Mouse (Mus musculus): ENCODE results near the gene Ntn4.
A peak's percentile ranks its signal among the peaks of the same experiment; 100 is the strongest.

The Ntn4 gene

GRCm38 (mm10) chr10:93640521-93640952 is at the start of gene Ntn4:
TSS of gene Ntn4 (plus strand) at chr10:93640681.
- no peak for DNase-seq

- DNase-seq = peak; percentile 31 to 39
Observed at GRCm38 (mm10) chr10:93592456-93592855, 48.0 kb upstream of the Ntn4 start.

GRCm38 (mm10) chr10:93594022-93594482 is 46.4 kb upstream of the Ntn4 start:
- DNase-seq = peak; percentile 89 to 94

GRCm38 (mm10) chr10:93595831-93596230 is 44.6 kb upstream of the Ntn4 start:
- DNase-seq = no peak

- DNase-seq = no peak
Observed at GRCm38 (mm10) chr10:93596641-93597040, 43.8 kb upstream of the Ntn4 start.

- DNase-seq = no peak
Observed at GRCm38 (mm10) chr10:93602309-93602708, 38.2 kb upstream of the Ntn4 start.

- DNase-seq = no peak
Observed at GRCm38 (mm10) chr10:93603256-93603655, 37.2 kb upstream of the Ntn4 start.

GRCm38 (mm10) chr10:93606326-93606725 is 34.2 kb upstream of the Ntn4 start:
- DNase-seq = no peak

GRCm38 (mm10) chr10:93608051-93608450 is 32.4 kb upstream of the Ntn4 start:
- DNase-seq = no peak

GRCm38 (mm10) chr10:93609236-93609635 is 31.2 kb upstream of the Ntn4 start:
- DNase-seq = no peak

- DNase-seq = no peak
Observed at GRCm38 (mm10) chr10:93610896-93611295, 29.6 kb upstream of the Ntn4 start.

GRCm38 (mm10) chr10:93611419-93612007 is 29.0 kb upstream of the Ntn4 start:
- DNase-seq = peak; percentile 67 to 76

GRCm38 (mm10) chr10:93614850-93615249 is 25.6 kb upstream of the Ntn4 start:
- DNase-seq = no peak

- DNase-seq = no peak
Observed at GRCm38 (mm10) chr10:93620438-93621179, 19.9 kb upstream of the Ntn4 start.

- no peak for DNase-seq
Observed at GRCm38 (mm10) chr10:93623725-93624124, 16.8 kb upstream of the Ntn4 start.

GRCm38 (mm10) chr10:93624151-93624550 is 16.3 kb upstream of the Ntn4 start:
- no peak for DNase-seq

- DNase-seq = no peak
Observed at GRCm38 (mm10) chr10:93630310-93630709, 10.2 kb upstream of the Ntn4 start.

- no peak for DNase-seq
Observed at GRCm38 (mm10) chr10:93632086-93632485, 8.4 kb upstream of the Ntn4 start.

GRCm38 (mm10) chr10:93633563-93633962 is 6.9 kb upstream of the Ntn4 start:
- DNase-seq = peak; percentile 87 to 92

GRCm38 (mm10) chr10:93633971-93634370 is 6.5 kb upstream of the Ntn4 start:
- DNase-seq = no peak

- DNase-seq = peak; percentile 58 to 64
Observed at GRCm38 (mm10) chr10:93635941-93636340, 4.5 kb upstream of the Ntn4 start.

- DNase-seq = peak; percentile 83 to 85
Observed at GRCm38 (mm10) chr10:93640953-93641820, 706 bp downstream of the Ntn4 start.
